Mouse (Mus musculus): ENCODE measurements around the gene Cnmd.

DNA sequence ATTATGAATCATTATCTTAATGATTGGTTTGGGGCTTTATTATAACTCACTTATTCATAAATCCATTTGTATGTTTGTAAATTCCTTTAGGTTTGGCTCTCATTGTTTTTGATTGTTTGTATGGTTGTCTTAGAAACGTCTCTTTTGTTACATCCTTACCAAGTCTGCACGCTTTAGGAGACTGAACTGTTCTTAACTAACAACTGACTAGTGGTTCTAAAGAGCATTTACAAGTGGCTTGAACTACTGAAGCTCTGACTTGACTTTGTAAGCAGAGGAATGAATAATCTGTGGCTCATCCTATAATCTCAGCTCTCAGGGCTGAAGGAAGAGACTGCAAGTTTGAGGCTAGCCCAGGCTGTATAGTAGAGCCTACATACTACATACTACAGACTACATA, 70.4 kb downstream of the Cnmd start:
- TF ChIP-seq CTCF (IDR thresholded peaks at IDR 0.05; ENCODE audit: low read depth, low read length) (no peak), POLR2A (IDR thresholded peaks at IDR 0.05; ENCODE audit: extremely low read depth, insufficient read depth, low read length) (no peak)

All from liver, adult 2 months (tissue).